Mouse (Mus musculus): Measurements from ENCODE around the gene Zfp14. TPM values are rescaled to one million over a fixed set of nuclear protein-coding genes. Genes with fewer than 3 reads are reported as not detected.
A peak's percentile ranks its signal among the peaks of the same experiment; 100 is the strongest.

Gene Zfp14
- total RNA-seq (2021): 1 to 10 TPM; 3.0 TPM
- long read RNA-seq, experiment 1, partial matches to known transcripts: 0 of 2 reads
- long read RNA-seq, experiment 1, other reads (novel, unspliced or antisense): 2 of 2 reads
- long read RNA-seq, experiment 2, partial matches to known transcripts: 1 of 2 reads
- long read RNA-seq, experiment 2, other reads (novel, unspliced or antisense): 1 of 2 reads

- DNase-seq (ENCODE audit: low spot score in 2 of 2): peak; percentile 83 to 86
Observed at GRCm38 (mm10) chr7:30050882-30051548, at the start of gene Zfp14. TSS of gene Zfp14 (minus strand) at chr7:30051380.

GRCm38 (mm10) chr7:30099297-30099696 is 48.1 kb upstream of the Zfp14 start:
- DNase-seq (ENCODE audit: low spot score in 2 of 2): no peak

- DNase-seq (ENCODE audit: low spot score in 2 of 2): no peak
Observed at GRCm38 (mm10) chr7:30095551-30096125, 44.5 kb upstream of the Zfp14 start.

- peak; percentile 80 to 82 for DNase-seq (ENCODE audit: low spot score in 2 of 2)
Observed at GRCm38 (mm10) chr7:30094646-30095429, 43.7 kb upstream of the Zfp14 start, which contains the start of gene Zfp260. TSS of gene Zfp260 (plus strand) at chr7:30094777.

- DNase-seq (ENCODE audit: low spot score in 2 of 2): no peak
Observed at GRCm38 (mm10) chr7:30093918-30094415, 42.8 kb upstream of the Zfp14 start.

GRCm38 (mm10) chr7:30092666-30093065 is 41.5 kb upstream of the Zfp14 start:
- DNase-seq (ENCODE audit: low spot score in 2 of 2): no peak

- DNase-seq (ENCODE audit: low spot score in 2 of 2): no peak
Observed at GRCm38 (mm10) chr7:30090970-30091585, 39.9 kb upstream of the Zfp14 start.

GRCm38 (mm10) chr7:30090092-30090969 is 39.2 kb upstream of the Zfp14 start, which contains the start of the genes Gm26920 and Zfp566:
TSS of gene Gm26920 (minus strand) at chr7:30090410.
TSS of gene Zfp566 (minus strand) at chr7:30090527.
- DNase-seq (ENCODE audit: low spot score in 2 of 2): peak; percentile 88 to 90

GRCm38 (mm10) chr7:30089405-30089804 is 38.2 kb upstream of the Zfp14 start:
- no peak for DNase-seq (ENCODE audit: low spot score in 2 of 2)

GRCm38 (mm10) chr7:30086524-30086923 is 35.3 kb upstream of the Zfp14 start:
- DNase-seq (ENCODE audit: low spot score in 2 of 2): no peak

- DNase-seq (ENCODE audit: low spot score in 2 of 2): peak; percentile 78 to 81
Observed at GRCm38 (mm10) chr7:30072146-30073028, 21.2 kb upstream of the Zfp14 start, which contains the start of gene Zfp82. TSS of gene Zfp82 (minus strand) at chr7:30072900.

- no peak for DNase-seq (ENCODE audit: low spot score in 2 of 2)
Observed at GRCm38 (mm10) chr7:30064622-30065021, 13.4 kb upstream of the Zfp14 start.

GRCm38 (mm10) chr7:30062478-30062877 is 11.3 kb upstream of the Zfp14 start:
- no peak for DNase-seq (ENCODE audit: low spot score in 2 of 2)

GRCm38 (mm10) chr7:30060341-30060740 is 9.2 kb upstream of the Zfp14 start:
- no peak for DNase-seq (ENCODE audit: low spot score in 2 of 2)

GRCm38 (mm10) chr7:30053591-30053990 is 2.4 kb upstream of the Zfp14 start:
- no peak for DNase-seq (ENCODE audit: low spot score in 2 of 2)

GRCm38 (mm10) chr7:30048126-30048525 is 3.1 kb downstream of the Zfp14 start:
- no peak for DNase-seq (ENCODE audit: low spot score in 2 of 2)

GRCm38 (mm10) chr7:30044354-30044753 is 6.8 kb downstream of the Zfp14 start:
- DNase-seq (ENCODE audit: low spot score in 2 of 2): no peak

GRCm38 (mm10) chr7:30034331-30034730 is 16.8 kb downstream of the Zfp14 start:
- no peak for DNase-seq (ENCODE audit: low spot score in 2 of 2)

- DNase-seq (ENCODE audit: low spot score in 2 of 2): no peak
Observed at GRCm38 (mm10) chr7:30031379-30031778, 19.8 kb downstream of the Zfp14 start.

Measured in adrenal gland, adult 18-20 months (tissue).